Mouse (Mus musculus) MEL (cell line): ENCODE data around the gene Pygm. TPM values are rescaled to one million over a fixed set of nuclear protein-coding genes. Genes with fewer than 3 reads are reported as not detected.

Experiments
- DNase-seq: peaks from one replicate; pipeline ENCODE4 v3.0.0; 2011; ENCODE audit warnings: low read depth, low spot score
- H3K27ac ChIP-seq: 2 replicates; pipeline ENCODE4 v1.5.1; 2012; ENCODE audit warnings: low read depth, mild to moderate bottlenecking, control low read depth, low read length, moderate library complexity; ENCODE audit not compliant: control insufficient read depth
- H3K27me3 ChIP-seq, 2 experiments: fragments of 150-350 bp in 1 of 2; sonication (generic) in 1 of 2; 2 replicates each; pipeline ENCODE4 v1.6.1; 2012; ENCODE audit warnings: low read length in 2 of 2, mild to moderate bottlenecking in 2 of 2, improper control_type of control experiment in 1 of 2, moderate library complexity in 1 of 2; ENCODE audit not compliant: insufficient read depth in 2 of 2, control insufficient read depth in 1 of 2
- H3K36me3 ChIP-seq, 2 experiments: 2 replicates each; pipeline ENCODE4 v1.6.1; 2012 to 2014; ENCODE audit warnings: low read length in 2 of 2, improper control_type of control experiment in 1 of 2, inconsistent platforms in 1 of 2, mild to moderate bottlenecking in 1 of 2; ENCODE audit not compliant: insufficient read depth in 2 of 2, control insufficient read depth in 1 of 2
- H3K4me1 ChIP-seq, 2 experiments: fragments of 150-350 bp in 1 of 2; sonication (generic) in 1 of 2; 2 replicates each; pipeline ENCODE4 v1.6.1; 2012; ENCODE audit warnings: low read length in 2 of 2, improper control_type of control experiment in 1 of 2, mild to moderate bottlenecking in 1 of 2; ENCODE audit not compliant: insufficient read depth in 2 of 2, control insufficient read depth in 1 of 2
- H3K4me3 ChIP-seq, 2 experiments: fragments of 150-350 bp in 1 of 2; sonication (generic) in 1 of 2; 2 replicates each; pipeline ENCODE4 v1.5.1; 2012; ENCODE audit warnings: low read depth in 2 of 2, low read length in 2 of 2, mild to moderate bottlenecking in 2 of 2, moderate library complexity in 2 of 2, control low read depth in 1 of 2, improper control_type of control experiment in 1 of 2; ENCODE audit not compliant: control insufficient read depth in 1 of 2, insufficient read depth in 1 of 2
- H3K79me2 ChIP-seq: 2 replicates; pipeline ENCODE4 v1.6.1; 2012; ENCODE audit warnings: mild to moderate bottlenecking, low read length, moderate library complexity; ENCODE audit not compliant: control insufficient read depth, poor library complexity, insufficient read depth
- H3K9ac ChIP-seq: 2 replicates; pipeline ENCODE4 v1.6.1; 2012; ENCODE audit warnings: low read depth, mild to moderate bottlenecking, control low read depth, low read length, moderate library complexity; ENCODE audit not compliant: control insufficient read depth, poor library complexity, severe bottlenecking
- H3K9me3 ChIP-seq: fragments of 150-350 bp; sonication (generic); replicated peaks from 2 replicates; pipeline ENCODE4 v1.6.1; 2012; ENCODE audit warnings: mild to moderate bottlenecking, low read length, improper control_type of control experiment, moderate library complexity; ENCODE audit not compliant: insufficient read depth
- CHD2 ChIP-seq: IDR thresholded peaks from 2 replicates; pipeline ENCODE4 v1.6.1; 2011; ENCODE audit warnings: low read length, improper control_type of control experiment
- CTCF ChIP-seq, 3 experiments: IDR thresholded peaks in 2 of 3; conservative IDR thresholded peaks in 1 of 3; 2 replicates each; pipeline ENCODE4 v1.5.1; 2011 to 2012; ENCODE audit warnings: low read length in 3 of 3, low read depth in 2 of 3, mild to moderate bottlenecking in 2 of 3, improper control_type of control experiment in 1 of 3, inconsistent platforms in 1 of 3, mixed read lengths in 1 of 3, moderate library complexity in 1 of 3; ENCODE audit not compliant: control insufficient read depth in 1 of 3, insufficient read depth in 1 of 3, poor library complexity in 1 of 3, severe bottlenecking in 1 of 3
- E2F4 ChIP-seq: IDR thresholded peaks from 2 replicates; pipeline ENCODE4 v1.6.1; 2011; ENCODE audit warnings: low read depth, low read length, improper control_type of control experiment, borderline replicate concordance
- EP300 ChIP-seq, 2 experiments: IDR thresholded peaks; 2 replicates each; pipeline ENCODE4 v1.6.1; 2011; ENCODE audit warnings: improper control_type of control experiment in 2 of 2, low read length in 2 of 2, low read depth in 1 of 2, mild to moderate bottlenecking in 1 of 2
- ETS1 ChIP-seq: IDR thresholded peaks from 2 replicates; pipeline ENCODE4 v1.6.1; 2012; ENCODE audit warnings: low read depth, mild to moderate bottlenecking, inconsistent platforms, low read length, improper control_type of control experiment, moderate library complexity
- GABPA ChIP-seq: IDR thresholded peaks from 2 replicates; pipeline ENCODE4 v1.6.1; 2012; ENCODE audit warnings: low read depth, mild to moderate bottlenecking, inconsistent platforms, low read length, improper control_type of control experiment, moderate library complexity
- HCFC1 ChIP-seq: IDR thresholded peaks from 2 replicates; pipeline ENCODE4 v1.6.1; 2012; ENCODE audit warnings: low read depth, mild to moderate bottlenecking, inconsistent platforms, low read length, improper control_type of control experiment, moderate library complexity
- KAT2A ChIP-seq: conservative IDR thresholded peaks from 2 replicates; pipeline ENCODE4 v1.6.1; 2012; ENCODE audit warnings: low read depth, low read length, improper control_type of control experiment, inconsistent platforms
- MAFK ChIP-seq: IDR thresholded peaks from 2 replicates; pipeline ENCODE4 v1.6.1; 2011; ENCODE audit warnings: low read depth, mild to moderate bottlenecking, low read length, improper control_type of control experiment, borderline replicate concordance
- MAX ChIP-seq: IDR thresholded peaks from 2 replicates; pipeline ENCODE4 v1.6.1; 2011; ENCODE audit warnings: low read length, improper control_type of control experiment
- MAZ ChIP-seq: IDR thresholded peaks from 2 replicates; pipeline ENCODE4 v1.6.1; 2012; ENCODE audit warnings: low read depth, mild to moderate bottlenecking, inconsistent platforms, low read length, improper control_type of control experiment
- MEF2A ChIP-seq: IDR thresholded peaks from 2 replicates; pipeline ENCODE4 v1.6.1; 2014; ENCODE audit warnings: low read depth, mild to moderate bottlenecking, inconsistent platforms, low read length, improper control_type of control experiment; ENCODE audit not compliant: poor library complexity, insufficient replicate concordance, severe bottlenecking; ENCODE audit errors: extremely low read depth
- MXI1 ChIP-seq: IDR thresholded peaks from 2 replicates; pipeline ENCODE4 v1.6.1; 2011; ENCODE audit warnings: mild to moderate bottlenecking, low read depth, low read length, improper control_type of control experiment
- MYB ChIP-seq: IDR thresholded peaks from 2 replicates; pipeline ENCODE4 v1.6.1; 2011; ENCODE audit warnings: mild to moderate bottlenecking, low read depth, low read length, improper control_type of control experiment
- POLR2A ChIP-seq, 2 experiments: IDR thresholded peaks; 2 replicates each; pipeline ENCODE4 v1.6.1; 2011 to 2012; ENCODE audit warnings: low read length in 2 of 2, mild to moderate bottlenecking in 2 of 2, control low read depth in 1 of 2, improper control_type of control experiment in 1 of 2, low read depth in 1 of 2, moderate library complexity in 1 of 2; ENCODE audit not compliant: control insufficient read depth in 1 of 2, insufficient read depth in 1 of 2, poor library complexity in 1 of 2
- POLR2AphosphoS5 ChIP-seq: IDR thresholded peaks from 2 replicates; pipeline ENCODE4 v1.6.1; 2012; ENCODE audit warnings: low read depth, borderline replicate concordance, mild to moderate bottlenecking, inconsistent platforms, low read length, moderate library complexity, mixed read lengths
- RCOR1 ChIP-seq: IDR thresholded peaks from 2 replicates; pipeline ENCODE4 v1.6.1; 2012; ENCODE audit warnings: low read depth, mild to moderate bottlenecking, inconsistent platforms, low read length, improper control_type of control experiment
- SIN3A ChIP-seq: IDR thresholded peaks from 2 replicates; pipeline ENCODE4 v1.6.1; 2012; ENCODE audit warnings: low read length, improper control_type of control experiment, inconsistent platforms
- SMC3 ChIP-seq: IDR thresholded peaks from 2 replicates; pipeline ENCODE4 v1.6.1; 2011; ENCODE audit warnings: low read depth, low read length, improper control_type of control experiment
- TBP ChIP-seq: IDR thresholded peaks from 2 replicates; pipeline ENCODE4 v1.8.0; 2011; ENCODE audit warnings: low read depth, low read length, improper control_type of control experiment
- UBTF ChIP-seq: IDR thresholded peaks from 2 replicates; pipeline ENCODE4 v1.6.1; 2012; ENCODE audit warnings: low read depth, mild to moderate bottlenecking, inconsistent platforms, low read length, improper control_type of control experiment, moderate library complexity, borderline replicate concordance; ENCODE audit not compliant: insufficient read depth
- USF1 ChIP-seq: IDR thresholded peaks from 2 replicates; pipeline ENCODE4 v1.6.1; 2014; ENCODE audit warnings: low read depth, mild to moderate bottlenecking, inconsistent platforms, low read length, improper control_type of control experiment, moderate library complexity
- ZC3H11A ChIP-seq: IDR thresholded peaks from 2 replicates; pipeline ENCODE4 v1.6.1; 2012; ENCODE audit warnings: low read depth, mild to moderate bottlenecking, inconsistent platforms, low read length, improper control_type of control experiment
- ZKSCAN1 ChIP-seq: IDR thresholded peaks from 2 replicates; pipeline ENCODE4 v1.6.1; 2012; ENCODE audit warnings: low read depth, mild to moderate bottlenecking, inconsistent platforms, low read length, improper control_type of control experiment, moderate library complexity
- polyA plus RNA-seq, 2 experiments: library from polyadenylated mRNA; stranded (reverse) in 1 of 2; unstranded in 1 of 2; fragments of >175 nt in 1 of 2; fragments of >200 nt in 1 of 2; gene quantifications; 2 replicates each; pipeline versions ENCODE4 v1.2.1 to v1.2.4; 2012; ENCODE audit warnings: low replicate concordance in 2 of 2, low read depth in 1 of 2; ENCODE audit not compliant: insufficient read length in 2 of 2, insufficient read depth in 1 of 2, missing spikeins in 1 of 2
- total RNA-seq: library from RNA; depleted of rRNA; stranded (reverse); fragments of 300-350 nt; gene quantifications from 2 replicates; pipeline ENCODE4 v1.2.3, GENCODE M21; 2012

Gene Pygm
- total and polyA plus RNA-seq, 3 experiments: 0.73 to 3.3 TPM; not detected in 1

- H3K4me1 ChIP-seq: no peaks in the 10 kb centered on the region
- no peaks in the 10 kb centered on the region for H3K79me2 ChIP-seq
- no peaks in the 10 kb centered on the region for H3K9me3 ChIP-seq
- no peaks in the 10 kb centered on the region for H3K36me3 ChIP-seq
- TF ChIP-seq MEF2A (no peak), GABPA (no peak), MYB (no peak), TBP (no peak), E2F4 (no peak), ZKSCAN1 (no peak), ETS1 (no peak), POLR2AphosphoS5 (no peak), MAX (no peak), UBTF (no peak), MXI1 (no peak), SMC3 (no peak), MAZ (no peak), KAT2A (no peak), EP300 (IDR thresholded peaks at IDR 0.05; ENCODE audit: low read depth in 1 of 2, low read length in 2 of 2) (no peak), POLR2A (IDR thresholded peaks at IDR 0.05; ENCODE audit: control insufficient read depth in 1 of 2, insufficient read depth in 1 of 2, low read depth in 1 of 2, low read length in 2 of 2, poor library complexity in 1 of 2) (no peak), CTCF (IDR thresholded peaks at IDR 0.05 in 2 of 3, conservative IDR thresholded peaks at IDR 0.05 in 1 of 3; ENCODE audit: control insufficient read depth in 1 of 3, insufficient read depth in 1 of 3, low read depth in 2 of 3, low read length in 3 of 3, poor library complexity in 1 of 3, severe bottlenecking in 1 of 3) (no peak), CHD2 (no peak), ZC3H11A (no peak)
- TF ChIP-seq, all 39 proteins: peak for 0
- no peak for DNase-seq
- H3K27me3 ChIP-seq: no peaks in the 10 kb centered on the region
- H3K27ac ChIP-seq: no peak overlapping the region
- no peak overlapping the region for H3K9ac ChIP-seq
- no peak overlapping the region for H3K4me3 ChIP-seq
Observed at GRCm38 (mm10) chr19:6385821-6386220, 1.6 kb downstream of the Pygm start.

- Histone ChIP-seq H3K4me1 (no peaks in the 10 kb centered on the region), H3K9ac (no peak overlapping the region), H3K27me3 (no peaks in the 10 kb centered on the region), H3K9me3 (no peaks in the 10 kb centered on the region), H3K4me3 (no peak overlapping the region), H3K36me3 (no peaks in the 10 kb centered on the region), H3K27ac (no peak overlapping the region), H3K79me2 (no peaks in the 10 kb centered on the region)
- TF ChIP-seq MAZ: no peak
- TF ChIP-seq USF1: no peak
- TF ChIP-seq SIN3A: no peak
- no peak for TF ChIP-seq UBTF
- no peak for TF ChIP-seq POLR2AphosphoS5
- no peak for TF ChIP-seq HCFC1
- no peak for TF ChIP-seq MAFK
- TF ChIP-seq POLR2A (IDR thresholded peaks at IDR 0.05; ENCODE audit: control insufficient read depth in 1 of 2, insufficient read depth in 1 of 2, low read depth in 1 of 2, low read length in 2 of 2, poor library complexity in 1 of 2): no peak
- TF ChIP-seq RCOR1: no peak
- no peak for DNase-seq
Observed at GRCm38 (mm10) chr19:6386234-6386633, 2.0 kb downstream of the Pygm start.
